Mouse (Mus musculus) kidney, adult 18-20 months (tissue): ENCODE results near the gene Irf8.

Experiments used
- DNase-seq: peaks from one replicate; pipeline ENCODE4 v3.0.0; 2021

Gene Irf8

DNA sequence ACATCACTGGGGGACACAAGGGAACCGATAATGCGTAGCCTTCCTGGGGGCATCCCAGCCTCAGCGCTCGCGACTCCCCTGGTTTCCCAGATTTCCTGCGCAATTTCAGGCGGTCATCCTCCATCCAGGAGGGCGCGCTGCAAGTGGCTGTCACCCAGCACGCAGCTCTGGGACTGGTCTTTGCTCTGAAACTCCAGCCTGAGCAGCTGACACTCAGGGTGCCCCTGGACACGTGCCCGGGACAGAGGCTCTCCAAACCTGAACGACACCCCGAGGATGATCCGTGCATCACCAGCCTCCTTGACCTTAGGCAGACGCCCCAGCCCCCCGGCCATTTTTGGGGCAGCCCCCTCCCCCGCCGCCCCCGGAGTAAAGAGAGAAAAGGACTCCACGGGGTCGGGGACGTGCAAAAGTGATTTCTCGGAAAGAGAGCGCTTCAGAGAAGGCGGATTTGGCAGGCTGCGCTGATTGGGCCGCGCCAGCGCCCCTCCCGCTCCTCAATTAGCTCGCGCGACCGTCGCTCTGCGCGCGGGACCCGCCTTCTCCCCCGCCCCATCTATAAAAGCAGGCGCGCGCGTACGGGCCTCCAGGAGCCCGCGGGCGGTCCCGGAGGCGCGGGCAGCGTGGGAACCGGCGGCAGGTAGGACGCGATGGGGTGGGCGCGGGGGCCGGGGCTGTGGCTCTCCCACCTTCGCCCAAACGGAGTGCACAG, at the start of gene Irf8:
Irf8 (plus strand) TSS at position 589 of the 712 bp plus-strand sequence.
- DNase-seq = peak; percentile 91

DNA sequence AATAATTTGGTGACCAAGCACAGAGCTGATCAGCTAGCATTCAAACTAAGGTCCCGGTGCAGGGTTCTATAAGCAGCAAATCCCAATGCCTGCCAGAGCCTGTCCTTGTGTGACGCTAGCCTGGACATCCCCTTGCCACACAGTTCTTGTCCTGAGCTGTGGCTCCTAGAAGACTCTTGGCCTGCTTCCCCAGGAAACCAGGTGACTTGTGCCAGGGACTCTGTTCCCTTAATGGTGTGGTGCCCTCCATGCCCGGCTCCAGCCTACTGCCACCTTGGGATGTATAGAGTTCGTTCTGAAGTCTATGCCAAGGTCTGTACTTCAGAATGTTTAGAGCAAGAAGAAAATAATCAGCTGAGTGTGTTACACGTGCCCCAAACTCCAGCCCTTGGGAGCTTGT, 49.6 kb upstream of the Irf8 start:
- no peak for DNase-seq

DNA sequence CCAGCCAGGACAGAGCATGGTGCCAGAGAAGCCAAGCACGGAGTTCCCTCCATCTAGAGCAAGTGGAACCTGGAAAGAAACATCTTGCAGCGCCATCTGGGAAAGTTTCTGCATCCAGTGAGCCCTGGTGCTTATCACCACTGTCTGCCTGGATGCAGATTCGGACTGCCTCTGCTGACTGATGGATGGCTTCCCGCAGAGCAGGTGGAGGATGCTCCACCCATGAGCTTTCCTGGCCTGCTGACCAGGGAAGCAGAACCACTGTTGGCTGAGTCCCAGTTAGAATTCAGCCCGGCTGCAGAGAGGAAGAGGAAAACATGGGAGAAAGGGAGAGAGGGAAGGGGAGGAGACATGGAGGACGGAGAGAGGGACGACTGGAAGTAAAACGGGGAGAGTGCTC, 48.4 kb upstream of the Irf8 start:
- peak; percentile 60 for DNase-seq

DNA sequence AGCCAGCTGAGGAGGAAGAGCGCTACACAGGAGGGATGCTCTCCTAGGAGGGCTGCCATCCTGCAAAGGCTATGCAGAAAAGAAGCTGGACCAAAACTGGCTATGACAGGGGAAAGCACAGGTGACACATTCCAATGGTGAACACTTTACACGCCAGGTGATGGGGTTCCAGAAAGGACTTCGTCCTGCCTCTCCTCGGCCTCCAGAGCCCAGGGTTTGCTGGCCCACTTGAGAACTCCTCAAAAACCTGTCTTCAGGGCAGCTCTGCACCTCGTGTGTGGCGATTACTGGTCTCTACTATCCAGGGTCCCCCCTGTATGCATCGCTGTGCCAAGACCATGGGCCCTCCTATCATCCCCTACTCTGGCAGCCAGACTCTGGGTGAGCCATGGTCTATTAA, 47.6 kb upstream of the Irf8 start:
- DNase-seq = no peak

DNA sequence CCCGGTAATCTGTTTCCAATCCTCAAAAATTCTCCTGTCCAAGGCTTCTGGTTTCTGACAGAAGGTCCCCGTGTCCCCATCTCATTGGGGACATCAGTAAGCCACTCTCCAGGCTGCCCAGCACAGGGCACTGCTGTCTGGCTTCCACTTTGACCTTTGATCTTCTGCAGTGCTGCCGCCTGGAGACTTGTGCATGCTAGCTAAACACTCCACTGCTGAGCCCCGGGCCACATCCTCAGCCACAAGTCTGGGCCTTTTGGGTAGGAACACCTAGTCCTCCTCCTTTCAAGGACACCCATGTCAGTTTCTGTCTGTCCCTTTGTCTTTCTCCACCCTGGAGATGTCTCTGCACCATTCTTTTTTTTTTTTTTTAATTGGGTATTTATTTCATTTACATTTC, 43.2 kb upstream of the Irf8 start:
- DNase-seq = no peak

DNA sequence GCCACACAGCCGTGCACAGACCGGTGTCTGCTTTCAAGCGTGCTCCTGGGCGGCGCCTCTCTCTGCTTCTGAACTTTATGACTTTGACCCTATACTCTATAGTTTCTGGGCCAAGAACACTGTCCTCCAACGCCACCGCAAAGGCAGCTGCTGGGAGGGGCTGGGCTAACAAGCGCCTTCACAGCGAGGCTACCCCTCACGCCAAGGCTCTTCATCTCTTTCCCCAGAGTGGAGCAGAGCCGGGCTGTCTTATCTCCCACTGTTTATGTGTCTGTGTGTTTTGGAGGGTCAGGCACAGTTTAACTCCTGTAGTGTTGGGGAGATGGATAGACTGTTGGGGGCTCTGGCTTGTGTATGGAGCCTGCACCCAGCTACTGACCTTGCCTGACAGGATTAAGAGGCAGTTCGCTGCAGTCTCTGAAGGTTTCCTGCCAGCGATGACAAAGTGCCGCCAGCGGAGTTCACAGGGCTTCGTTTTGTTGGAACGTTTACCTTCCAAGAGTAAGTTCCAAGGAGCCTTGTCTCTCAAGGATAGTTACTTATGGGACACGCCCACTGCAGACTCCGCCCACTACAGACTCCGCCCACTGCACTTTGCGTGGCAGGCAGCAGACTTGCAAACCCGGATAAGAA, 42.2 kb upstream of the Irf8 start:
- DNase-seq = peak; percentile 59

DNA sequence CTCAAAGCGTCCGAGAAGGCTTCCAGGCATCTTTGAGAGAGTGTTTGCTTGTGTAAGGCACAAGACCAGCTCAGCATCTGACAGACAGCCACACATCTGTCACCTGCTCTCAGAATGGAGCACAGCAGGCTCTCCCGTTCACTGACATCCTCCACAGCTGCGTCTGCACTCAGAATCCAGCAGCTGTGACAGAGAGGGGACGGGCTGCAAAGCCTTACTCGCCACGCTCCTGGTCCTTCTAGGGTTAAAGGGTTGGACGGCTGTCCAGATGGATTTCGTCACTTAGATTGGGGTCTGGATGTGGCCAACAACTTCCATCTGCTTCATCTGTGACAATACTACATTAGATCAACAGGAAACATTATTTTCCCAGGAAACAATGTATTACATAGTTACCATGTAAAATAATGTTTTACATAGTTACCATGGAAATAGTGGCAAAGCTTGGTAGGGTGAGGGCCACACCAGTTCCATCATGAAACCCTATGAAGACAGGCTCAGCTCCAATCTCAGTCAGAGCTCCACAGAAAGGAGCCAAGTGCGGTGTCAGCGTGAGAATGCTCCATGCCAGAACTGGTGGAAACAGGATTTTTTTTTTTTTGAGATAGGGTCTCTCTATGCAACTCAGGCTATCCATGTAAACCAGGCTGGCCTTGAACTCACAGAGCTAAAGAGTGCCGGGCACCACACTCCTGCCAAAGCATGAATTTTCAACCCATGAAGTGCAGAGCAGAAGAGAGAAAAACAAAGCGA, 39.6 kb upstream of the Irf8 start:
- no peak for DNase-seq

DNA sequence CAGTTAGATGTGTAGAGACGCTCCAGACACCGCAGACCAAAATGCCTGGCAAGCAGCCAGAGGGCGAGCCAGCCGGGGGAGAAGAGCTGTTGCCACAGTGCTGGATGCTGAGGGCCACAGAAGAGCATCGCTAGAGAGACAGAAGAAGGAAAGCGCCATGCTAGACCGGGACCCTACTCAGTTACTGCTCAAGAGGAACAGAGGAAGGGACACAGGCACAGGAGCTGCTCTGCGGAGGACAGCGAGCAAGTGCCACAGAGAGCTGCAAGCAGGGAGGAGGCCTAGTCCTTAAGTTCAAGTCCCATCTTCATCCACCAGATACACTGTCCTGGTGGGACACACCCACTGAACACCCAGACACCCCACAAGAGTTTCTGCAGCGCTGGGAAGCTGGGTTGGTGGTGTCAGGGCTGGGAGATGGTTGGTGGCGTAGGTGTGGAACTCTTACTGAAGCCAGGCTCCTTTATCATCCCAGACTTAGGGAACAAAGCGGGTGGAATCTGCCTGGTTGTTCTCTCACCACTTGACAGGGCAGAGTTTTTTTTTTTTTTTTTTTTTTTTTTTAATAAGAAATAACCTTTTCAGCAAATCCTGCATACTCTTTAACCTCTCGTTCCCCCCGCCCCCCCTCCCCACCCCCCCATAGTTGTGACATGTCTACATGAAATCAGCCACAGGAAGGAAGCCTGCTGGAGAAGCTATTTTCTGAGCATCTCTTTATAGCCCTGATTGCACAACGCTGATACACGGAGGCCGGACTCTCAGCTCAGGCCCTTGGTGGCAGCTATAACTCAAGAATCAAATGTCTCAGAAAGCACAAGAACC, 38.8 kb upstream of the Irf8 start:
- DNase-seq = no peak

DNA sequence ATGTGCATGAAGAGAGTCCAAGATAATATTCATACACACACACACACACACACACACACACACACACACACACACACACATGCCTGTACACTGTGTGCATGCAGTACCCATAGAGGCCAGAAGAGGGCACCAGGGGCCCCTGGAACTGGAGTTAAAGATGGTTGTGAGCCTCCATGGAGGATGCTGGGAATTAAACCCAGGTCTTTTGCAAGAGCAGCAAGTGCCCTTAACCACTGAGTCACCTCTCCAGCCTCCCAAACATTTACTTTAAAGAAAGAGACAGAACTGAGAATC, 38.2 kb upstream of the Irf8 start:
- no peak for DNase-seq

DNA sequence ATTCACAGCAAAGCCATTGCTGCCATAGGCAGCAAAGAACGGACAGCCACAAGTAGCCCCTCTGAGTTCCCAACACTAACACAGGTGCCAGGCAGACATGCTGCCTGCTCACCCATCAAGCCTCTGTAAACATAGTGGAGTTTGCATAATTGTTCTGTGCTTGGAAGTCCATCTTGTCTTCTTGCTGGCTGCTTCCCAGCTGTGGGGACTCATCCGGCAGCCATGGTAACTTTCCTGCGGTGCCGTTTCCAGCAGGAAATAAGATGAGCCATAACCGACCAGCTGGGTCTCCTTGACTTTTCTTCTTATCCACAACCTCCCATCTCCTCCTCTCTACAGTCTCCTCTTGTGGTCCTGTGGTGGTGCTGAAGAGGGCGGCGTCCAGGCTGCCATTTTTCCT, 37.7 kb upstream of the Irf8 start:
- DNase-seq = no peak

DNA sequence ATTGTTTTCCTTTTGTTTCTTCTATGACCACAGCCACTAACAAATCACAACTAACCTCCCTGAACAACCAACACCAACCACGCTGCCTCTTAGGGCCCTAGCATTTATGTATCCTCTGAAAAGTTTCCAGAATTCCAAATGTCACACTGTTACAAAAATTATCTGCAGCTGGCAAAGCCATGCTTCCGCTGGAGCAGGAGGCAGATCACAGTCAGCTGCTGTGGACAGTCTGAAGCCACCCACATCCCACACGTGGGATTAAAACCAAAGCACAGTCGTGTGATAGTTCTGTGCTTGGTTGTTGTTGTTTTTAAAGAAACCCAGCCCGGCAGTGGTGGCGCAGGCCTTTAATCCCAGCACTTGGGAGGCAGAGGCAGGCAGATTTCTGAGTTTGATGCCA, 37.1 kb upstream of the Irf8 start:
- no peak for DNase-seq

DNA sequence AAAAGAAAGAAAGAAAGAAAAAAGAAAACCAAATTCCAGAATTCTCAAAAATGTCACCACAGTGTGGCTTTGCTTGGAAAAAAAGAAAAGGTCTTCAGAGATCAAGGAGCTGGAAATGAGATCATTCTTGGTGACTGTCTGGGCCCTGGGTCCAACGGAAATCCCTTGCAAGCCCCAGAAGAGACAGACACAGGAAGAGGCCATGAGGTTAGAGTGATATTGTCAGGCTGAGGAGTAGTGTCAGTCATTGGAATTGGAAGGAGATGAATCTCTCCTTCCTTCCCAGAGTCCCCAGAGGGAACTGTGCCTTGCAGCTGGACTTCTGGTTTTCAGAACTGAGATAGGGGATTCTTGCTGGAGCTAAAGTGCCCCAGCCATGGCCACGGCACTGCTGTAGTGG, 36.6 kb upstream of the Irf8 start:
- DNase-seq = no peak

DNA sequence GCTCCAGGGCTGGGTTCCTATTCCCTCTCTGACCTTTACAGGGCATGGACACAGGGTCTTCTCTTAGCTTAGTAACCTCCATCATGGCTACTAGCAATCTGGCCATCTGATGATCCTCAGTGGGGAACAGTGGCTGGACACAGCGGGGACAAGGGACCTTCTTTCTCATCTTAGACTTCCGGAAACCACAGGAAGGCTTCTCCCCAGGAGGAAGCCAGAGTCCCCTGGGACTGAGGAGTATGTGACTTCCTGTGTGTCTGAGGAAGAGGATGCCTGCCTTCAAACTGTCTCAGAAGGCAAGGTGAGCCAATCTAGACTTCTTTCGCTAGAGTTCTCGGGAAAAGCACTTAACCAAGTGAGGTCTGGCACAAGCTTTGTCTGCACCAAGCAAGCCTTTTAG, 36.1 kb upstream of the Irf8 start:
- no peak for DNase-seq

DNA sequence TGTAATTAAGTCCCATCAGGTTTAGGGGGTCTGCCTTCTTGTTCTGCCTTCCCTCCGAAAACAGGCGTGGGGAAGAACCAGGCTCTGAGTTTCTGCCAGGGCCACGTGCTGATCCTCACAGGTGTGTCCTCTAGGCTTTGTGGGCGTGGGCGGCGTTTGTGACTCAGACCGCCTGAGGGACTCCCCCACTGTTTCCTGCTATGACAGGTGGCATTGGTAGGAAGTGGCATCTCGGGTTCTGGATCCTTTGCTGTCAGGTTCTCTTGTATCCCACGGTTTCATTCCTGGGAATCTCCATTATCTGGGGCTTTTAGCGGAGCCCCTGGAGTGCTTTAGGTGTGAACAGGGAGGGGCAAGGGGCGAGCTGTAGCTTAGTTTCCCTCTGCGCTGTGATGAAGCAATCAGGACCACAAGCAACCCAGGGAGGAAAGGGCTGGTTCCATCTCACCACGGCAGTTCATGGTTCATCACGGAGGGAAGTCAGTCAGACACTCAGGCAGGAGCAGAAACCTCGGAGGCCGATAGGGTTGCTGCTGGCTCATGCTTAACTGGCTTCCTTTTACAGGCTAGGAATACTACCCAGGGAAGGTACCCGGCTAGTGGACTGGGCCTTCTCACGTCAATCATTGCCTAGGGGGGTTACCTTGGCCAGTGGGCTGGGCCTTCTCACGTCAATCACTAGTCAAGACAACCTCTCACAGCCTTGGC, 34.2 kb upstream of the Irf8 start:
- DNase-seq = no peak

DNA sequence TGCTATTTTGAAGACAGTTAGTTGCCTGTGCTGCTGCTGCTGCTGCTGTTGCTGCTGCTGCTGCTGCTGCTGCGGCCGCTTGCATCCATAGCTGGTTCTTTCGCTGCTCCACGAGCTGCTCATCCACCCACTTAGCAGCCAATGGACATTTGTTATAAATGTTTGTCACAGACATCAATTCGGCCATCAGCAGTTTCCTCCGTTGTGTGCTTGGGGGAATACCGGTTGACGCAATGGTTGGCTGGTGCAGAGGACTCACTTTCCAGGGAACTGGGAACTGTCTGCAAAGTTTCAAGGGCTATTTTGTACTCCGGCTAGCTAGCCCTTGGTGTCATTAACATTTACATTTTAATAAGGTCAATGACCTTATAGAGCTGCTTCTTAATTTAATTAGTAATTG, 32.0 kb upstream of the Irf8 start:
- no peak for DNase-seq

DNA sequence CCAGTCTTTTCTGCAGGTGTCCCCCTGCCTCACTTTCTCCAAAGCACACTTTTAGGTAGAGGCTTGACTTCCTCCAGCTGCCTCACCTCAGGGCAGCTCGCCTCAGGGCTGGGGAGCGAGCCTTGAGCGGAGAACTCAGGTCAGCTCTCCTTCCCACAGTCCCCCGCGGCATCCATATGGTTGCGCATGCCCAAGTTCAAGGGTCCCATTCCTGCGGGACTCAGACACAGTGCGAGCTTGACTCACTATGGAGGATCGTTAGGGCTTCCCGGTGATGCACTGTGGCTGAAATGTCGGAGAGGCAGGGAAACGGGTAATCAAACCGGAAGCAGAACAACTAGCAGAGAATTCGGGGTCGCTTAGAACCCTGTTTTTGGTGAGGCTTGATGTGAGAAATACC, 31.0 kb upstream of the Irf8 start:
- no peak for DNase-seq

DNA sequence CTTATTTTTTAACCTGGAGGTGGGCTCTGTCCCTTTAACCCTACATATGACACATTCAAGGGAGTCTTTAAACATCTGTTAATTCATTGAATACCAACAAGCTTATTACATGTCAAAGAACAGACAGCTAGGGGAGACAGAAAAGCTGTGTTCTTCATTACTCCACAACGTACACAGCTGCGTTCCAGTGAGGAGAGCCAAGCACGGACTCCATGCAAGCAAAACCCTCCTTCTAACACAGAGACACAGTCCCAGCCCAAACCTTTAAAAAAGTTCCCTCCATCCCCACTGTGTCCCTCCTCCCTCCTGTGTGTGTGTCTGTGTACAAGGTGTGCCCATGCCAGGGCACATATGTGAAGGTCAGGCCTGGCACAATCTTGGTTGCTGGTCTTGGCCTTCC, 30.0 kb upstream of the Irf8 start:
- no peak for DNase-seq

DNA sequence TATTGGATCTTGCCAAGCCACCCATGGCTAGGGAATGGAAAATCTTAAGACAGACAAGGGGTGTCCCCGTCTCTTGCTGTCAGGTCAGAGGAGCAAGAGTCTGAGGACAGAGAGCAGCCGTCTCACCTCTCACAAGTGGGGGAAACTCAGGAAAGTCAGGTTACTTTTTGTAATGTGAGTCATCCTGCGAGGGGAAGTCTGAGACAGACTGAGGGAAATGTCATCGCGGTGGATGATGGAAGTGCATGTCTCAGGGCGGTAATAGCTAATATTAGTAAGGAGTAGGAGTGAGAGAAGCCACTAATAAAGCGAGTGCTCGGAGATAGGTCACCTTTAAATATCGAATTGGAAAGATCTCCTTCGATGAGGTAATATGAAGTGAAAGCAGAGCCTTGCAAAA, 27.0 kb upstream of the Irf8 start:
- no peak for DNase-seq

DNA sequence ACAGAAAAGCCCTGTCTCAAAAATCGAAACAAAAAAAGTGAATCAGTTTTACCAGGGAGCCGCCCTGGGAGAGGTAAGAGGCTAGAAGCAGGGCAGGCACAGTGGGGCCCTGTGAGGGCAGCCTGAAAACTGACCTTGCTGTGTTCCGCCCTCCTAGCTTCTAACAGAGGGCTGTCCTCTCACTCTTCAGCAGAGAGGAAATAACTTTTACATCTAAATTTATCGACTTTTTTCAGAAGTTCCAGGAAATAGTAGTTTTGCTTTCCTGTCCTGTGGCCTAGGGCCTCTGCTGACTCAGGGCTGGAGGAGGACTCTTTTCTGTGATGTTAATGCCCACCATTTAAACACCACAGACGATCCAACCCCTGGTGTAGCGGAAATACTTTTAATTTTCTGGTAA, 21.0 kb upstream of the Irf8 start:
- DNase-seq = no peak

DNA sequence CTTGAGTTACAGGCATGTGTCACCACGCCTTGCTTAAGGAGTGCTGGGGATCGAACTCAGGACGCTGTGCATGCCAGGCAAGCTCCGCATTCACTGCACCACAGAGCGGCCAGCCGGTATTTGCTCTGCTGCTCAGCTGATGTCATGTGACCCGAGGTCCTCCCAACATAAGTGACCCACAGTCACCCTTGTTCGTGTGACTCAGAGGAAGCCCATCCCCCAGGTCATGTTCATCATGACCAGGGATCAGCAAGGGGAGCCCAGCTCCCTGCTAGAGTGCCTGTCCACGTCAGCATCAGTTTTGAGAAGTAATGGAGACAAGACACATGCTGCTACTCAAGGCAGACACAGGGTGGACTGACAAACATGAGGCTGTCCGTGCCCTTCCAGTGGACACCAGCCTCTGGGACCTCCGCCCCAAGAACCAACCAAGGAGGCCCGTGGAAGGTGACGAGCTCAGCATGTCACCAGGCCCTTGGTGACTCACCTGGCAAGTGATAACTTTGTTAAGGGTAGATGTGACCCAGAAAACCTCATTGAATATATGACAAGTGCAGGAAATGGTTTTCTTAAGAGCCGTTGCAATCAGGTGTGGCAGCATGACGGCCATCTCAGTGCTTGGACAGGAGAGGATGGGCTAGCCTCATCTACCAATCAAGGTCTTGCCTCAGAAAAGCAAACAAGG, 20.0 kb upstream of the Irf8 start:
- DNase-seq = no peak

DNA sequence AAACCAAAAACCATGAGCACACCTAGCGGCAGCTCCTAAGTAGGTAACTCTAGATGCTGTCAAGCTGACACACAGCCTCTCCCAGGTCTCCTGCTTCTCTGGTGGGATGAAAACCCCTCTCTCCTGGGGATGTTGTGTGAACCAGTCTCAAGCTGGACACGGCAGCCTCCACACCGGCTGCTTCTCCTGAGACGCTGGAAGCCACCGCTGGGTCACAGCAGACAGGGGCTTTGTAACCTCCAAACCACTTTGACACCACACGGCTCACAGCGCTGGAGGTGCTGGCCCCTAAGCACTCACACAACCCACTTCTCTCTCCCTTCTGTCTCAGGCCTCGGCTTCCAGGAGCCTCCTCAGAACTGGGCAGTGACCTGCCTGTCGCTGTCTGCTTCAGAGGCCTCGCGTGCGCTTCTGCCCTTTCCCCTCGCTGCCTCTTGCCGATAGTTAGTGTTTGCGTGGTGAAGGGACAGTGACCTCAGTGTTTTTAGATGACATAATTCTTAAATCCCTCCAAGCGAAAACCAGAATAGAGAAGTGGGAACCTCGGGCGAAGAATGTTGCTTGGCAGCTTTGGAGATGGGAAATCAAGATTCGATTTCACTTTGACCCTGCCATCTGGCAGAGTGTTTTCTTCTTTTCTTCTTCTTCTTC, 16.4 kb upstream of the Irf8 start:
- DNase-seq = no peak

DNA sequence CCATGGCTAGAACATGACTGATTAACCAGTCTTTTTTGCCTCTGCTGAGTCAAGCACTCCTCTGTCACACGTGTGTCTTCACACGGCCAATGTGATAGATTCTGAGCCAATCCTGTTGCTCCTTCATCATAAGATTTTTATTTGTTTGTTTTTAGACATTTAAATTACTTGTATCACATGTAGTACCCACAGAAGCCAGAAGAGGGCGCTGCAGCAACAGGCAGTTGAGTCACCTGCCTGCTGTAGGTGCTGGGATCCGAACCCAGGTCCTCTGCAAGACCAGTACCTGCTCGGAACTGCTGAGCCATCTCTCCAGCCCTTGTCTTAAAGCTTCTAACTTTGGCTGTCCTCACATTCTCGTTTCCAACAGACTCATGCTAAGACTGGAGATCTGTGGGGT, 13.1 kb upstream of the Irf8 start:
- DNase-seq = no peak
